In genomic region chr11:69447299-69447698, GRCm38 (mm10) we compare ENCODE assay signal across 27 mouse cellular contexts. TPM values are rescaled to one million over a fixed set of nuclear protein-coding genes. Genes with fewer than 3 reads are reported as not detected.
A peak's percentile ranks its signal among the peaks of the same experiment; 100 is the strongest.
DNase-seq lines count a peak whose midpoint lies in the region; ATAC-seq and TF ChIP-seq lines count a peak whose summit lies in the region.
"Had no signal": no experiment of that assay in that cellular context is flagged by ENCODE, and none has a peak within 500 bp of the region (broad histone marks: within the 10 kb centered on the region; RNA-seq: fewer than 3 reads in every experiment).

No protein-coding gene starts in this region.

- no peaks in the 10 kb centered on the region for H3K9me3 ChIP-seq in hindbrain, embryonic 10.5 days
- no peaks in the 10 kb centered on the region for H3K9me3 ChIP-seq in hindbrain, embryonic 16.5 days (ENCODE audit: control insufficient read depth, low read length)
- no peaks in the 10 kb centered on the region for H3K9me3 ChIP-seq in midbrain, embryonic 10.5 days (replicated peaks)
- H3K9me3 ChIP-seq in midbrain, embryonic 11.5 days (ENCODE audit: control insufficient read depth, low read length) = no peaks in the 10 kb centered on the region
- H3K9me3 ChIP-seq in CH12.LX (replicated peaks; ENCODE audit: low read length) = peaks cover 2% of the 10 kb centered on the region
- no peaks in the 10 kb centered on the region for H3K9me3 ChIP-seq in midbrain, embryonic 14.5 days (ENCODE audit: control insufficient read depth, low read length)
- H3K9me3 ChIP-seq in forebrain, postnatal 0 days (ENCODE audit: low read length) = no peaks in the 10 kb centered on the region
- H3K9me3 ChIP-seq: embryonic facial prominence, embryonic 12.5 days; embryonic facial prominence, embryonic 15.5 days; G1E; intestine, embryonic 15.5 days had no signal

- in situ Hi-C loops in CH12.LX (cut with MboI; ENCODE audit: low pct_ligation_motif_present, low pct_unique_long_range_greater_than_20kb, low sequenced_read_pairs) = no loop called here

- peak; percentile 57 for TF ChIP-seq EP300 in CH12.LX (IDR thresholded peaks at IDR 0.05; ENCODE audit: low read length)

- TF ChIP-seq CTCF in CH12.LX (conservative IDR thresholded peaks at IDR 0.05 in 1 of 2, IDR thresholded peaks at IDR 0.05 in 1 of 2; ENCODE audit: low read depth in 2 of 2, low read length in 2 of 2) = no peak
- TF ChIP-seq CTCF in forebrain, postnatal 0 days (IDR thresholded peaks at IDR 0.05; ENCODE audit: low read depth) = no peak

- WGBS in hindbrain, embryonic 10.5 days = 81% methylated on average over 7 of the region's 7 CpGs
- 62% methylated on average over 7 of the region's 7 CpGs for WGBS in hindbrain, embryonic 16.5 days
- 89% methylated on average over 7 of the region's 7 CpGs for WGBS in midbrain, embryonic 10.5 days
- WGBS in midbrain, embryonic 11.5 days = 90% methylated on average over 7 of the region's 7 CpGs
- 70% methylated on average over 7 of the region's 7 CpGs for WGBS in midbrain, embryonic 14.5 days
- WGBS in forebrain, postnatal 0 days = 82% methylated on average over 7 of the region's 7 CpGs

- no peaks in the 10 kb centered on the region for H3K79me2 ChIP-seq in CH12.LX (replicated peaks; ENCODE audit: control insufficient read depth, extremely low read depth, insufficient read depth, poor library complexity, severe bottlenecking)

- TF ChIP-seq POLR2A in CH12.LX (IDR thresholded peaks at IDR 0.05; ENCODE audit: low read depth, low read length) = no peak

- no peaks in the 10 kb centered on the region for H3K27me3 ChIP-seq in hindbrain, embryonic 10.5 days (ENCODE audit: insufficient read depth, poor library complexity, severe bottlenecking)
- no peaks in the 10 kb centered on the region for H3K27me3 ChIP-seq in hindbrain, embryonic 16.5 days (replicated peaks; ENCODE audit: control insufficient read depth, insufficient read depth, low read length)
- no peaks in the 10 kb centered on the region for H3K27me3 ChIP-seq in midbrain, embryonic 10.5 days (ENCODE audit: low read depth, poor library complexity, severe bottlenecking)
- H3K27me3 ChIP-seq in midbrain, embryonic 11.5 days (ENCODE audit: control insufficient read depth, insufficient read depth, low read length) = no peaks in the 10 kb centered on the region
- H3K27me3 ChIP-seq in CH12.LX (replicated peaks) = peaks cover 74% of the 10 kb centered on the region
- H3K27me3 ChIP-seq in midbrain, embryonic 14.5 days (ENCODE audit: control insufficient read depth, insufficient read depth, low read length) = no peaks in the 10 kb centered on the region
- H3K27me3 ChIP-seq in forebrain, postnatal 0 days (ENCODE audit: insufficient read depth, low read length) = no peaks in the 10 kb centered on the region
- H3K27me3 ChIP-seq: embryonic facial prominence, embryonic 12.5 days; embryonic facial prominence, embryonic 15.5 days; intestine, embryonic 15.5 days had no signal

- no peak overlapping the region for H3K4me2 ChIP-seq in hindbrain, embryonic 16.5 days (ENCODE audit: low read length)
- H3K4me2 ChIP-seq in midbrain, embryonic 11.5 days = no peak overlapping the region
- no peak overlapping the region for H3K4me2 ChIP-seq in CH12.LX (ENCODE audit: insufficient read depth, low read depth, poor library complexity, severe bottlenecking)
- no peak overlapping the region for H3K4me2 ChIP-seq in midbrain, embryonic 14.5 days (ENCODE audit: low read length)
- H3K4me2 ChIP-seq in forebrain, postnatal 0 days (ENCODE audit: low read depth) = no peak overlapping the region
- H3K4me2 ChIP-seq: embryonic facial prominence, embryonic 12.5 days; embryonic facial prominence, embryonic 15.5 days; heart, embryonic 13.5 days; intestine, embryonic 15.5 days had no signal

- no peak for DNase-seq in hindbrain, embryonic 10.5 days (ENCODE audit: low spot score)
- DNase-seq in midbrain, embryonic 10.5 days (ENCODE audit: low spot score) = no peak
- no peak for DNase-seq in midbrain, embryonic 11.5 days (ENCODE audit: low spot score, missing footprints)
- peak; percentile 31 for DNase-seq in CH12.LX (ENCODE audit: extremely low read depth)
- DNase-seq in midbrain, embryonic 14.5 days = peak; percentile 30
- DNase-seq in forebrain, postnatal 0 days = no peak
- DNase-seq in testis, postnatal 14 days (ENCODE audit: low spot score) = no peak
- DNase-seq: adrenal gland, adult 2 months; adrenal gland, postnatal 14 days; cerebellum, adult 11 months; cerebellum, adult 2 months; cerebellum, adult 9-11 months; cerebellum, postnatal 25 days; gastrocnemius, postnatal 10 days; gastrocnemius, postnatal 36 days; heart, adult 2 months; heart, postnatal 14 days; heart, postnatal 4 days had no signal

- ATAC-seq in hindbrain, embryonic 16.5 days = no peak; the same call in 1 of the 2 replicates
- ATAC-seq in midbrain, embryonic 11.5 days (ENCODE audit: low FRiP score) = no peak
- no peak for ATAC-seq in midbrain, embryonic 14.5 days (ENCODE audit: low FRiP score, low TSS enrichment)
- no peak for ATAC-seq in forebrain, postnatal 0 days
- ATAC-seq: forebrain, embryonic 14.5 days; intestine, embryonic 15.5 days had no signal

- no peak for TF ChIP-seq RAD21 in CH12.LX (IDR thresholded peaks at IDR 0.05; ENCODE audit: low read depth, low read length)

- H3K4me3 ChIP-seq in hindbrain, embryonic 10.5 days = no peak overlapping the region
- no peak overlapping the region for H3K4me3 ChIP-seq in hindbrain, embryonic 16.5 days (ENCODE audit: low read length)
- no peak overlapping the region for H3K4me3 ChIP-seq in midbrain, embryonic 10.5 days
- no peak overlapping the region for H3K4me3 ChIP-seq in midbrain, embryonic 11.5 days (ENCODE audit: low read depth, low read length)
- H3K4me3 ChIP-seq in CH12.LX (replicated peaks in 1 of 3; ENCODE audit: low read depth in 2 of 3, low read length in 2 of 3, poor library complexity in 1 of 3) = no peak overlapping the region
- no peak overlapping the region for H3K4me3 ChIP-seq in midbrain, embryonic 14.5 days (replicated peaks; ENCODE audit: low read depth, low read length)
- no peak overlapping the region for H3K4me3 ChIP-seq in forebrain, postnatal 0 days (ENCODE audit: low read depth, low read length)
- H3K4me3 ChIP-seq: embryonic facial prominence, embryonic 12.5 days; embryonic facial prominence, embryonic 15.5 days; heart, adult 2 months; heart, embryonic 10.5 days; heart, embryonic 13.5 days; intestine, embryonic 15.5 days had no signal

- dilution Hi-C loops in CH12.LX (cut with MboI; ENCODE audit: extremely low pct_ligation_motif_present, extremely low pct_unique_long_range_greater_than_20kb, low sequenced_read_pairs) = no loop called here

- no peak overlapping the region for H3K9ac ChIP-seq in hindbrain, embryonic 16.5 days (ENCODE audit: low read depth, low read length)
- H3K9ac ChIP-seq in midbrain, embryonic 11.5 days (ENCODE audit: low read length) = no peak overlapping the region
- H3K9ac ChIP-seq in CH12.LX (ENCODE audit: insufficient read depth, low read depth) = no peak overlapping the region
- no peak overlapping the region for H3K9ac ChIP-seq in midbrain, embryonic 14.5 days (replicated peaks; ENCODE audit: low read length)
- H3K9ac ChIP-seq in forebrain, postnatal 0 days = no peak overlapping the region
- H3K9ac ChIP-seq: embryonic facial prominence, embryonic 12.5 days; embryonic facial prominence, embryonic 15.5 days; heart, embryonic 13.5 days; intestine, embryonic 15.5 days had no signal

- peaks cover 22% of the 10 kb centered on the region for H3K4me1 ChIP-seq in hindbrain, embryonic 10.5 days (replicated peaks)
- H3K4me1 ChIP-seq in hindbrain, embryonic 16.5 days (ENCODE audit: control insufficient read depth, insufficient read depth, low read depth, low read length) = no peaks in the 10 kb centered on the region; the same call in none of the 2 replicates
- peaks cover 16% of the 10 kb centered on the region for H3K4me1 ChIP-seq in midbrain, embryonic 10.5 days
- peaks cover 2% of the 10 kb centered on the region for H3K4me1 ChIP-seq in midbrain, embryonic 11.5 days (ENCODE audit: control insufficient read depth, insufficient read depth, low read length)
- peaks cover 6 to 8% of the 10 kb centered on the region in 2 experiments for H3K4me1 ChIP-seq in CH12.LX (ENCODE audit: control insufficient read depth in 1 of 2, insufficient read depth in 2 of 2)
- H3K4me1 ChIP-seq in midbrain, embryonic 14.5 days (ENCODE audit: control insufficient read depth, insufficient read depth, low read length) = no peaks in the 10 kb centered on the region
- H3K4me1 ChIP-seq in forebrain, postnatal 0 days (ENCODE audit: insufficient read depth) = no peaks in the 10 kb centered on the region

- H3K27ac ChIP-seq in hindbrain, embryonic 10.5 days = 0 out of 2 replicates have a peak overlapping the region, but pooled peaks have one; percentile 45
- no peak overlapping the region for H3K27ac ChIP-seq in hindbrain, embryonic 16.5 days (ENCODE audit: low read depth, low read length)
- H3K27ac ChIP-seq in midbrain, embryonic 10.5 days (replicated peaks) = 0 out of 2 replicates have a peak overlapping the region, but pooled peaks have one; percentile 13
- H3K27ac ChIP-seq in midbrain, embryonic 11.5 days (ENCODE audit: low read depth, low read length) = no peak overlapping the region
- H3K27ac ChIP-seq in CH12.LX (ENCODE audit: insufficient read depth, low read depth) = no peak overlapping the region
- H3K27ac ChIP-seq in midbrain, embryonic 14.5 days (replicated peaks; ENCODE audit: low read depth, low read length) = peak overlapping the region; percentile 45
- H3K27ac ChIP-seq in forebrain, postnatal 0 days (ENCODE audit: low read depth, low read length) = no peak overlapping the region
- H3K27ac ChIP-seq: embryonic facial prominence, embryonic 12.5 days; embryonic facial prominence, embryonic 15.5 days; heart, adult 2 months; heart, embryonic 10.5 days; heart, embryonic 13.5 days; intestine, embryonic 15.5 days had no signal

- no peaks in the 10 kb centered on the region for H3K36me3 ChIP-seq in hindbrain, embryonic 10.5 days
- no peaks in the 10 kb centered on the region for H3K36me3 ChIP-seq in hindbrain, embryonic 16.5 days (ENCODE audit: control insufficient read depth, insufficient read depth, low read length)
- no peaks in the 10 kb centered on the region for H3K36me3 ChIP-seq in midbrain, embryonic 10.5 days
- no peaks in the 10 kb centered on the region for H3K36me3 ChIP-seq in midbrain, embryonic 11.5 days (ENCODE audit: control insufficient read depth, insufficient read depth, low read length)
- H3K36me3 ChIP-seq in CH12.LX (replicated peaks in 1 of 2; ENCODE audit: control insufficient read depth in 1 of 2, insufficient read depth in 1 of 2, low read length in 1 of 2) = no peaks in the 10 kb centered on the region
- H3K36me3 ChIP-seq in midbrain, embryonic 14.5 days (ENCODE audit: control insufficient read depth, insufficient read depth, low read length) = no peaks in the 10 kb centered on the region
- H3K36me3 ChIP-seq in forebrain, postnatal 0 days (ENCODE audit: insufficient read depth) = no peaks in the 10 kb centered on the region
- H3K36me3 ChIP-seq: embryonic facial prominence, embryonic 12.5 days; embryonic facial prominence, embryonic 15.5 days; G1E; heart, embryonic 10.5 days; heart, embryonic 13.5 days; intestine, embryonic 15.5 days had no signal

RNA-seq across cellular contexts. Expression of gene Kdm6b, which starts 33.8 kb away (rescaled TPM):
- polyA plus RNA-seq in hindbrain, embryonic 10.5 days (2016; fragmentation: Nextera tagmentation; extraction: Ambion mirVana) = 37.9 and 43.4 TPM in 2 replicates
- polyA plus RNA-seq in hindbrain, embryonic 16.5 days (2015; fragmentation: Nextera tagmentation; extraction: Ambion mirVana) = 22.9 and 29.0 TPM in 2 replicates
- polyA plus RNA-seq in midbrain, embryonic 10.5 days (2016; fragmentation: Nextera tagmentation; extraction: Ambion mirVana) = 31.8 and 37.1 TPM in 2 replicates
- 30.2 and 31.7 TPM in 2 replicates for polyA plus RNA-seq in midbrain, embryonic 11.5 days (2014; fragmentation: Nextera tagmentation; extraction: Ambion mirVana)
- total RNA-seq in CH12.LX (2012; rRNA removed) (2.9 and 5.7 TPM in 2 replicates), CH12.LX (2014; rRNA removed) (0.36 and 0.66 TPM in 2 replicates)
- 6.0 and 7.2 TPM in 2 replicates for polyA plus RNA-seq in CH12.LX (2012; ENCODE audit: insufficient read length, low read depth)
- 41.1 and 41.2 TPM in 2 replicates for polyA plus RNA-seq in midbrain, embryonic 14.5 days (2014; fragmentation: Nextera tagmentation; extraction: Ambion mirVana)
- total RNA-seq in forebrain, postnatal 0 days (2014; rRNA removed) = 10.2 and 15.0 TPM in 2 replicates
- polyA plus RNA-seq in forebrain, postnatal 0 days (2015; fragmentation: Nextera tagmentation; extraction: Ambion mirVana) = 18.1 and 30.2 TPM in 2 replicates

RNA-seq across cellular contexts. Expression of gene Tmem88, which starts 49.3 kb away (rescaled TPM):
- polyA plus RNA-seq in hindbrain, embryonic 10.5 days (2016; fragmentation: Nextera tagmentation; extraction: Ambion mirVana) = 22.1 and 22.2 TPM in 2 replicates
- 8.9 and 9.2 TPM in 2 replicates for polyA plus RNA-seq in hindbrain, embryonic 16.5 days (2015; fragmentation: Nextera tagmentation; extraction: Ambion mirVana)
- polyA plus RNA-seq in midbrain, embryonic 10.5 days (2016; fragmentation: Nextera tagmentation; extraction: Ambion mirVana) = 16.9 and 21.4 TPM in 2 replicates
- polyA plus RNA-seq in midbrain, embryonic 11.5 days (2014; fragmentation: Nextera tagmentation; extraction: Ambion mirVana) = 11.9 and 13.1 TPM in 2 replicates
- total RNA-seq in CH12.LX (2012; rRNA removed) = 0.25 and 0.38 TPM in 2 replicates
- total RNA-seq in CH12.LX (2014; rRNA removed) = not detected in 2 replicates
- polyA plus RNA-seq in CH12.LX (2012; ENCODE audit: insufficient read length, low read depth) = 0.16 and 0.22 TPM in 2 replicates
- 2.6 and 4.9 TPM in 2 replicates for polyA plus RNA-seq in midbrain, embryonic 14.5 days (2014; fragmentation: Nextera tagmentation; extraction: Ambion mirVana)
- 2.0 and 2.4 TPM in 2 replicates for total RNA-seq in forebrain, postnatal 0 days (2014; rRNA removed)
- 6.8 and 7.7 TPM in 2 replicates for polyA plus RNA-seq in forebrain, postnatal 0 days (2015; fragmentation: Nextera tagmentation; extraction: Ambion mirVana)
- total RNA-seq: granulocyte monocyte progenitor cell, adult 5-6 weeks had no signal

RNA-seq across cellular contexts. Expression of gene Cyb5d1, which starts 51.9 kb away (rescaled TPM):
- 47.2 and 51.7 TPM in 2 replicates for polyA plus RNA-seq in hindbrain, embryonic 10.5 days (2016; fragmentation: Nextera tagmentation; extraction: Ambion mirVana)
- polyA plus RNA-seq in hindbrain, embryonic 16.5 days (2015; fragmentation: Nextera tagmentation; extraction: Ambion mirVana) = 28.7 and 33.0 TPM in 2 replicates
- 50.4 and 57.3 TPM in 2 replicates for polyA plus RNA-seq in midbrain, embryonic 10.5 days (2016; fragmentation: Nextera tagmentation; extraction: Ambion mirVana)
- 44.6 and 50.5 TPM in 2 replicates for polyA plus RNA-seq in midbrain, embryonic 11.5 days (2014; fragmentation: Nextera tagmentation; extraction: Ambion mirVana)
- total RNA-seq in CH12.LX (2012; rRNA removed) (28.4 and 37.4 TPM in 2 replicates), CH12.LX (2014; rRNA removed) (27.3 and 29.3 TPM in 2 replicates)
- polyA plus RNA-seq in CH12.LX (2012; ENCODE audit: insufficient read length, low read depth) = 29.5 and 33.2 TPM in 2 replicates
- polyA plus RNA-seq in midbrain, embryonic 14.5 days (2014; fragmentation: Nextera tagmentation; extraction: Ambion mirVana) = 17.0 and 24.8 TPM in 2 replicates
- 21.1 and 28.9 TPM in 2 replicates for total RNA-seq in forebrain, postnatal 0 days (2014; rRNA removed)
- 17.0 and 24.2 TPM in 2 replicates for polyA plus RNA-seq in forebrain, postnatal 0 days (2015; fragmentation: Nextera tagmentation; extraction: Ambion mirVana)

RNA-seq across cellular contexts. Expression of gene Naa38, which starts 52.0 kb away (rescaled TPM):
- polyA plus RNA-seq in hindbrain, embryonic 10.5 days (2016; fragmentation: Nextera tagmentation; extraction: Ambion mirVana) = 148 and 159 TPM in 2 replicates
- 102 and 130 TPM in 2 replicates for polyA plus RNA-seq in hindbrain, embryonic 16.5 days (2015; fragmentation: Nextera tagmentation; extraction: Ambion mirVana)
- 145 and 146 TPM in 2 replicates for polyA plus RNA-seq in midbrain, embryonic 10.5 days (2016; fragmentation: Nextera tagmentation; extraction: Ambion mirVana)
- 120 and 130 TPM in 2 replicates for polyA plus RNA-seq in midbrain, embryonic 11.5 days (2014; fragmentation: Nextera tagmentation; extraction: Ambion mirVana)
- total RNA-seq in CH12.LX (2012; rRNA removed) (193 and 208 TPM in 2 replicates), CH12.LX (2014; rRNA removed) (161 and 201 TPM in 2 replicates)
- polyA plus RNA-seq in CH12.LX (2012; ENCODE audit: insufficient read length, low read depth) = 137 and 153 TPM in 2 replicates
- 97.6 and 123 TPM in 2 replicates for polyA plus RNA-seq in midbrain, embryonic 14.5 days (2014; fragmentation: Nextera tagmentation; extraction: Ambion mirVana)
- total RNA-seq in forebrain, postnatal 0 days (2014; rRNA removed) = 47.7 and 59.2 TPM in 2 replicates
- 125 and 141 TPM in 2 replicates for polyA plus RNA-seq in forebrain, postnatal 0 days (2015; fragmentation: Nextera tagmentation; extraction: Ambion mirVana)

Comparison
In these comparisons a context has a peak if more than half of its experiments do, and no peak if none do; other contexts are left out.
1. DNase-seq: peak in CH12.LX (single experiment) and midbrain, embryonic 14.5 days (single experiment); none in hindbrain, embryonic 10.5 days (single experiment), midbrain, embryonic 10.5 days (single experiment), midbrain, embryonic 11.5 days (single experiment), forebrain, postnatal 0 days (single experiment) and testis, postnatal 14 days (single experiment).
2. H3K27ac ChIP-seq: peak in hindbrain, embryonic 10.5 days (single experiment), midbrain, embryonic 10.5 days (single experiment) and midbrain, embryonic 14.5 days (single experiment); none in hindbrain, embryonic 16.5 days (single experiment), midbrain, embryonic 11.5 days (single experiment), CH12.LX (single experiment) and forebrain, postnatal 0 days (single experiment).